Mouse (Mus musculus) cortical plate, adult 2 months (tissue): ENCODE measurements around the gene Ddo.

Experiments used
- CTCF ChIP-seq: fragments of 200-500 bp; IDR thresholded peaks from 2 replicates; pipeline ENCODE4 v1.5.1; 2011; ENCODE audit warnings: mild to moderate bottlenecking, control low read depth, low read length; ENCODE audit not compliant: insufficient read depth; ENCODE audit errors: extremely low read depth
- POLR2A ChIP-seq: fragments of 200-500 bp; IDR thresholded peaks from 2 replicates; pipeline ENCODE4 v1.6.1; 2011; ENCODE audit warnings: mild to moderate bottlenecking, low read length, control low read depth; ENCODE audit not compliant: insufficient read depth; ENCODE audit errors: extremely low read depth

DNA sequence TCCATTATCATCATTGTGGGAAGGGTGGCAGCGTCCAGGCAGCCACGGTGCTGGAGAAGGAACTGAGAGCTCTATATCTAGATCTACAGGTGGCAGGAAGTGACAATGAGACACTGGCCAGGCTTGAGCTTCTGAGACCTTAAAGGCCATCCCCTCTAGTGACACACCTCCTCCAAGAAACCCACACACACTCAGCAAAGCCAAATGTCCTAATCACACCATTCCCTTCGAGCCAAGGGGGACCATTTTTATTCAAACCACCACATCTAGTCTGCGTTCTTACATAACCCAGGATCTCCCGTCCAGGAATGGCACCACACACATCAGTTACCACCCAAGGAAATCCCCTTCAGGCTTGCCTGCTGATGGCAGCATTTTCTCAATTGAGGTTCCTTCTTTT is 13.3 kb downstream of the Ddo start:
- TF ChIP-seq POLR2A: no peak
- TF ChIP-seq CTCF: no peak
